Mouse (Mus musculus) liver, embryonic 14.5 days (tissue): ENCODE data around the gene Srbd1.

ENCODE experiments used
- CTCF ChIP-seq: IDR thresholded peaks from 2 replicates; pipeline ENCODE4 v1.5.1; 2016; ENCODE audit warnings: antibody characterized with exemption, low read depth, control low read depth
- EP300 ChIP-seq: IDR thresholded peaks from 2 replicates; pipeline ENCODE4 v1.6.1; 2016; ENCODE audit warnings: antibody characterized with exemption, low read depth

- TF ChIP-seq CTCF: no peak
- TF ChIP-seq EP300: no peak
Measured at GRCm38 (mm10) chr17:85986624-85987023, 158.4 kb downstream of the Srbd1 start.
